Mouse (Mus musculus) cerebellum, adult 18-20 months (tissue): ENCODE measurements around the gene Zfp704.
"Not testable (repeated sequence)": the region's sequence is repeated elsewhere in the genome, so short reads cannot be mapped to it uniquely, and the experiment has no call there.

ENCODE experiments used
- DNase-seq, 2 experiments: peaks; one replicate each; pipeline ENCODE4 v3.0.0; 2021

Zfp704 gene

GRCm38 (mm10) chr3:9594457-9594856 is 15.4 kb downstream of the Zfp704 start:
- no peak for DNase-seq

- DNase-seq = peak; percentile 47 to 50
These were observed 16.1 kb downstream of the Zfp704 start for GRCm38 (mm10) chr3:9593832-9594231.

GRCm38 (mm10) chr3:9591416-9592110 is 18.3 kb downstream of the Zfp704 start:
- DNase-seq = no peak

GRCm38 (mm10) chr3:9588635-9589034 is 21.2 kb downstream of the Zfp704 start:
- no peak for DNase-seq

GRCm38 (mm10) chr3:9587304-9587703 is 22.6 kb downstream of the Zfp704 start:
- DNase-seq = no peak

- no peak for DNase-seq
These were observed 26.4 kb downstream of the Zfp704 start for GRCm38 (mm10) chr3:9583516-9583915.

- no peak for DNase-seq
These were observed 28.7 kb downstream of the Zfp704 start for GRCm38 (mm10) chr3:9580952-9581798.

- DNase-seq = no peak
These were observed 29.8 kb downstream of the Zfp704 start for GRCm38 (mm10) chr3:9580102-9580501.

GRCm38 (mm10) chr3:9579028-9579643 is 30.7 kb downstream of the Zfp704 start:
- DNase-seq = no peak

GRCm38 (mm10) chr3:9576872-9577271 is 33.0 kb downstream of the Zfp704 start:
- DNase-seq = no peak

GRCm38 (mm10) chr3:9574305-9574704 is 35.6 kb downstream of the Zfp704 start:
- no peak for DNase-seq

GRCm38 (mm10) chr3:9573581-9573980 is 36.3 kb downstream of the Zfp704 start:
- DNase-seq = no peak

GRCm38 (mm10) chr3:9572261-9572660 is 37.6 kb downstream of the Zfp704 start:
- DNase-seq = no peak

GRCm38 (mm10) chr3:9570782-9571181 is 39.1 kb downstream of the Zfp704 start:
- DNase-seq = no peak

GRCm38 (mm10) chr3:9569706-9570105 is 40.2 kb downstream of the Zfp704 start:
- not testable (repeated sequence) for DNase-seq

GRCm38 (mm10) chr3:9568565-9569228 is 41.2 kb downstream of the Zfp704 start:
- DNase-seq = peak; percentile 28 to 37

GRCm38 (mm10) chr3:9567948-9568347 is 41.9 kb downstream of the Zfp704 start:
- DNase-seq = no peak

- no peak for DNase-seq
These were observed 43.1 kb downstream of the Zfp704 start for GRCm38 (mm10) chr3:9566831-9567230.

- no peak for DNase-seq
These were observed 46.3 kb downstream of the Zfp704 start for GRCm38 (mm10) chr3:9563562-9563961.

GRCm38 (mm10) chr3:9562649-9563328 is 47.1 kb downstream of the Zfp704 start:
- DNase-seq = no peak

GRCm38 (mm10) chr3:9557778-9558560 is 51.9 kb downstream of the Zfp704 start:
- no peak for DNase-seq

- DNase-seq = no peak
These were observed 53.7 kb downstream of the Zfp704 start for GRCm38 (mm10) chr3:9556137-9556536.
